Mouse (Mus musculus): ENCODE measurements around the gene Rab43.

DNA sequence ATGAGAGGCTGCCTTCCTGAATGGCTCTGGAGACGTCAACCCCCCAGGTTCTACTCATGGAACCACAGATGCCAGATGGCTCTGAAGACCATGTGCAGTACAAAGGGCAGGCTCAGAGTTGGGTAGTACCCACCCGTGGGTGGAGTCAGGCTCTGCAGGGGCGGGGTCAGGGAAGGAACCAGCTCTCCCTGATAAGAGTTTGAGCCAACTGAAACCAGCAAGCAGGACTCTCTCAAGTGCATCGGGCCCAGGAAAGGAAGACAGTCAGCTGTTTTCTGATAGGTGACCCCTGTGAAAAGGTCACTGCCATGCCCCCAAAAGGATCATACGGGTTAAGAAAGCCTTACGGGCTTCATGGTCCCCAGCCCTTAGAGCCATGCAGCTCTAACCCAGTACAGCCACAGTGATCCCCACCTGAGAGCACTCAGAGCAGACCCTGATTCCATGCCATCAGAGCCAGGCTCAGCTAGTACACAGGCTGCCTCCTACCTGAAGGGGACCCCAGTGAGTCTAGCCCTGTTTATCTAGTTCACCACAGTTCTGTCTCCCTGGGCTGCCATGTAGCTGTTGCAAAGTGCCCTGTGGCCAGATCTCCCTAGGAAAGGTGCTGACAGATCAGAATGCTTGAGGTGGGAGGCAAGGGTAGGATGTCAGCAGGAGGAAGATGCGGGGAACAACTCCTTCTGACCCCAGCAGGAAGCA, 21.0 kb downstream of the Rab43 start:
- TF ChIP-seq CTCF (IDR thresholded peaks at IDR 0.05; ENCODE audit: extremely low read depth, insufficient read length, insufficient replicate concordance, low read depth, low read length) = no peak
- no peak for TF ChIP-seq POLR2A (IDR thresholded peaks at IDR 0.05; ENCODE audit: low read depth, low read length)

Measured in small intestine, adult 2 months (tissue).